Mouse (Mus musculus): ENCODE measurements around the gene Inpp5f. TPM values are rescaled to one million over a fixed set of nuclear protein-coding genes. Genes with fewer than 3 reads are reported as not detected.
A peak's percentile ranks its signal among the peaks of the same experiment; 100 is the strongest.

Gene Inpp5f
- polyA plus RNA-seq, 1 experiment from 2014 or later: 18.0 TPM

- Histone ChIP-seq H3K4me1 (0 out of 2 replicates have a peak, but pooled peaks cover 5% of the 10 kb centered on the region), H3K27me3 (ENCODE audit: insufficient read depth, poor library complexity, severe bottlenecking) (no peaks in the 10 kb centered on the region), H3K36me3 (0 out of 2 replicates have a peak, but pooled peaks cover 11% of the 10 kb centered on the region), H3K9me3 (no peaks in the 10 kb centered on the region), H3K4me3 (no peak overlapping the region), H3K27ac (no peak overlapping the region)
- no peak for DNase-seq (ENCODE audit: low spot score)
- 83% methylated on average over 5 of the region's 5 CpGs for WGBS
These were observed 28.9 kb downstream of the Inpp5f start for GRCm38 (mm10) chr7:128639925-128640485.

- WGBS: 86% methylated on average over 7 of the region's 7 CpGs
- 0 out of 2 replicates have a peak, but pooled peaks cover 5% of the 10 kb centered on the region for H3K4me1 ChIP-seq
- H3K9me3 ChIP-seq: no peaks in the 10 kb centered on the region
- H3K27me3 ChIP-seq (ENCODE audit: insufficient read depth, poor library complexity, severe bottlenecking): no peaks in the 10 kb centered on the region
- DNase-seq (ENCODE audit: low spot score): no peak
- H3K27ac ChIP-seq: no peak overlapping the region
- no peak overlapping the region for H3K4me3 ChIP-seq
- H3K36me3 ChIP-seq: 0 out of 2 replicates have a peak, but pooled peaks cover 11% of the 10 kb centered on the region
These were observed 30.4 kb downstream of the Inpp5f start for GRCm38 (mm10) chr7:128641571-128641970.

- H3K4me1 ChIP-seq: 0 out of 2 replicates have a peak, but pooled peaks cover 5% of the 10 kb centered on the region
These were observed 31.3 kb downstream of the Inpp5f start for GRCm38 (mm10) chr7:128642386-128642785.

GRCm38 (mm10) chr7:128656970-128657369, 45.8 kb downstream of the Inpp5f start:
- 79% methylated on average over 1 of the region's 1 CpGs for WGBS
- Histone ChIP-seq H3K9me3 (no peaks in the 10 kb centered on the region), H3K4me3 (no peak overlapping the region), H3K27me3 (ENCODE audit: insufficient read depth, poor library complexity, severe bottlenecking) (no peaks in the 10 kb centered on the region), H3K4me1 (no peaks in the 10 kb centered on the region), H3K27ac (no peak overlapping the region), H3K36me3 (peaks cover 5% of the 10 kb centered on the region; the same call in 1 of the 2 replicates)
- no peak for DNase-seq (ENCODE audit: low spot score)

More at GRCm38 (mm10) chr7:128642386-128642785, 31.3 kb downstream of the Inpp5f start:
- Histone ChIP-seq H3K27me3 (ENCODE audit: insufficient read depth, poor library complexity, severe bottlenecking) (no peaks in the 10 kb centered on the region), H3K9me3 (no peaks in the 10 kb centered on the region), H3K27ac (no peak overlapping the region), H3K36me3 (0 out of 2 replicates have a peak, but pooled peaks cover 5% of the 10 kb centered on the region), H3K4me3 (no peak overlapping the region)
- no peak for DNase-seq (ENCODE audit: low spot score)
- WGBS: 75% methylated on average over 5 of the region's 5 CpGs

GRCm38 (mm10) chr7:128663906-128664305, 52.8 kb downstream of the Inpp5f start:
- peaks cover 22% of the 10 kb centered on the region for H3K4me1 ChIP-seq
- H3K9me3 ChIP-seq: no peaks in the 10 kb centered on the region
- no peaks in the 10 kb centered on the region for H3K27me3 ChIP-seq (ENCODE audit: insufficient read depth, poor library complexity, severe bottlenecking)
- peaks cover 13% of the 10 kb centered on the region for H3K36me3 ChIP-seq
- 89% methylated on average over 8 of the region's 8 CpGs for WGBS
- H3K27ac ChIP-seq: no peak overlapping the region
- H3K4me3 ChIP-seq: no peak overlapping the region
- DNase-seq (ENCODE audit: low spot score): peak; percentile 70

- peaks cover 12% of the 10 kb centered on the region for H3K36me3 ChIP-seq
- H3K9me3 ChIP-seq: no peaks in the 10 kb centered on the region
- H3K27ac ChIP-seq: no peak overlapping the region
- 63% methylated on average over 11 of the region's 11 CpGs for WGBS
- H3K4me1 ChIP-seq: peaks cover 22% of the 10 kb centered on the region
- DNase-seq (ENCODE audit: low spot score): no peak
- no peak overlapping the region for H3K4me3 ChIP-seq
- no peaks in the 10 kb centered on the region for H3K27me3 ChIP-seq (ENCODE audit: insufficient read depth, poor library complexity, severe bottlenecking)
These were observed 53.8 kb downstream of the Inpp5f start for GRCm38 (mm10) chr7:128664861-128665377.

GRCm38 (mm10) chr7:128667788-128668187, 56.7 kb downstream of the Inpp5f start:
- 45% methylated on average over 5 of the region's 5 CpGs for WGBS
- DNase-seq (ENCODE audit: low spot score): no peak
- peaks cover 16% of the 10 kb centered on the region for H3K36me3 ChIP-seq

GRCm38 (mm10) chr7:128668831-128669230, 57.7 kb downstream of the Inpp5f start:
- Histone ChIP-seq H3K4me3 (no peak overlapping the region), H3K4me1 (peaks cover 38% of the 10 kb centered on the region), H3K27me3 (ENCODE audit: insufficient read depth, poor library complexity, severe bottlenecking) (no peaks in the 10 kb centered on the region), H3K27ac (no peak overlapping the region), H3K36me3 (peaks cover 16% of the 10 kb centered on the region), H3K9me3 (no peaks in the 10 kb centered on the region)
- no peak for DNase-seq (ENCODE audit: low spot score)
- 6% methylated on average over 2 of the region's 2 CpGs for WGBS

More at GRCm38 (mm10) chr7:128667788-128668187, 56.7 kb downstream of the Inpp5f start:
- H3K4me1 ChIP-seq: peaks cover 32% of the 10 kb centered on the region
- no peak overlapping the region for H3K27ac ChIP-seq
- H3K4me3 ChIP-seq: no peak overlapping the region
- H3K27me3 ChIP-seq (ENCODE audit: insufficient read depth, poor library complexity, severe bottlenecking): no peaks in the 10 kb centered on the region
- no peaks in the 10 kb centered on the region for H3K9me3 ChIP-seq

- H3K4me1 ChIP-seq: peaks cover 26% of the 10 kb centered on the region
- DNase-seq (ENCODE audit: low spot score): no peak
- H3K9me3 ChIP-seq: no peaks in the 10 kb centered on the region
- no peaks in the 10 kb centered on the region for H3K27me3 ChIP-seq (ENCODE audit: insufficient read depth, poor library complexity, severe bottlenecking)
- peaks cover 17% of the 10 kb centered on the region for H3K36me3 ChIP-seq
- peak overlapping the region; percentile 69; the same call in 1 of the 2 replicates for H3K27ac ChIP-seq
- peak overlapping the region; percentile 42 for H3K4me3 ChIP-seq
- 15% methylated on average over 8 of the region's 8 CpGs for WGBS
These were observed 60.8 kb downstream of the Inpp5f start for GRCm38 (mm10) chr7:128671952-128672351.

- H3K27ac ChIP-seq: peak overlapping the region; percentile 69
- peak; percentile 86 for DNase-seq (ENCODE audit: low spot score)
- 5% methylated on average over 15 of the region's 15 CpGs for WGBS
- H3K27me3 ChIP-seq (ENCODE audit: insufficient read depth, poor library complexity, severe bottlenecking): no peaks in the 10 kb centered on the region
- H3K9me3 ChIP-seq: no peaks in the 10 kb centered on the region
- H3K4me3 ChIP-seq: peak overlapping the region; percentile 42
- peaks cover 21% of the 10 kb centered on the region for H3K4me1 ChIP-seq
- H3K36me3 ChIP-seq: peaks cover 21% of the 10 kb centered on the region
These were observed 61.4 kb downstream of the Inpp5f start for GRCm38 (mm10) chr7:128672408-128673010.

- no peak for DNase-seq (ENCODE audit: low spot score)
- Histone ChIP-seq H3K4me1 (peaks cover 3% of the 10 kb centered on the region; the same call in 1 of the 2 replicates), H3K36me3 (peaks cover 27% of the 10 kb centered on the region), H3K4me3 (no peak overlapping the region), H3K9me3 (no peaks in the 10 kb centered on the region), H3K27me3 (ENCODE audit: insufficient read depth, poor library complexity, severe bottlenecking) (no peaks in the 10 kb centered on the region), H3K27ac (no peak overlapping the region)
- 54% methylated on average over 3 of the region's 3 CpGs for WGBS
These were observed 67.4 kb downstream of the Inpp5f start for GRCm38 (mm10) chr7:128678546-128678945.

GRCm38 (mm10) chr7:128687821-128688564, 76.9 kb downstream of the Inpp5f start:
- no peaks in the 10 kb centered on the region for H3K4me1 ChIP-seq
- H3K9me3 ChIP-seq: peaks cover 9% of the 10 kb centered on the region
- H3K27ac ChIP-seq: no peak overlapping the region
- H3K36me3 ChIP-seq: peaks cover 68% of the 10 kb centered on the region
- DNase-seq (ENCODE audit: low spot score): no peak
- peak overlapping the region; percentile 57 for H3K4me3 ChIP-seq
- 53% methylated on average over 56 of the region's 56 CpGs for WGBS
- no peaks in the 10 kb centered on the region for H3K27me3 ChIP-seq (ENCODE audit: insufficient read depth, poor library complexity, severe bottlenecking)

- no peaks in the 10 kb centered on the region for H3K27me3 ChIP-seq (ENCODE audit: insufficient read depth, poor library complexity, severe bottlenecking)
These were observed 78.2 kb downstream of the Inpp5f start for GRCm38 (mm10) chr7:128689347-128689746.

More at GRCm38 (mm10) chr7:128689347-128689746, 78.2 kb downstream of the Inpp5f start:
- Histone ChIP-seq H3K4me1 (no peaks in the 10 kb centered on the region), H3K4me3 (no peak overlapping the region), H3K9me3 (peaks cover 9% of the 10 kb centered on the region), H3K27ac (no peak overlapping the region), H3K36me3 (peaks cover 70% of the 10 kb centered on the region)
- no peak for DNase-seq (ENCODE audit: low spot score)
- 84% methylated on average over 8 of the region's 8 CpGs for WGBS
